Mouse (Mus musculus): ENCODE data around the gene Xrn2. TPM values are rescaled to one million over a fixed set of nuclear protein-coding genes. Genes with fewer than 3 reads are reported as not detected.

Gene Xrn2
- total RNA-seq (2021): 10 to 100 TPM; 46.6 to 47.5 TPM
- long read RNA-seq, experiment 1, transcript Xrn2-201 (30 exons, 3,434 nt): major isoform, 35 of 45 reads
- long read RNA-seq, experiment 1, partial matches to known transcripts: 2 of 45 reads
- long read RNA-seq, experiment 1, other reads (novel, unspliced or antisense): 8 of 45 reads
- long read RNA-seq, experiment 2, transcript Xrn2-201 (30 exons, 3,434 nt): major isoform, 43 of 56 reads
- long read RNA-seq, experiment 2, partial matches to known transcripts: 5 of 56 reads
- long read RNA-seq, experiment 2, other reads (novel, unspliced or antisense): 8 of 56 reads

DNA sequence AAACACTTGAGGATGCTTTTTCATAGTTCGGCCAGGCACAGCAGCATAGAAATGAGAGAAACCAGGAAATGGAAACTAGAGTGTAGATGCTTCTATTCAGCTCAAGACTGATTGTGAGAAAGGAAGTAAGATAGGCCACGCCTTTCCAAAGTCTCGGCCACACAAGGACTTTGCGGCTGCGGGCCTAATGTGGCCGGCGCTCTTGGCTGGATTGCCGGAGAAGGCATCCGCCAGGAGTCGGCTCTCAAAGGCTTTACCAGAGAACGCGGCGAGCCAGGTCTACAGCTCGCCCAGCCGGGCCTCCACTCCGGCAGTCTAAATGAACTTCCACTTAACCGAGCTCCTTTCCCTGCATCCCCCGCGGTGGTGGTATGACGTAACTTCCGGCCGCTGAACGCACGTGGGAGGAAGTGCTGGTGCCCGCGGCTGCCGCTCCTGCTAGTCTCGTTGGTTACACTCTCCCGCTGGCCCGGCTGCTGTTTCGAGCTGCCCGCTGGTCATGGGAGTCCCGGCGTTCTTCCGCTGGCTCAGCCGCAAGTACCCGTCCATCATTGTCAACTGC lies at the start of gene Xrn2:
Xrn2 (plus strand) TSS at position 374 of the 562 bp plus-strand sequence.
- peak; percentile 97 for DNase-seq (ENCODE audit: low spot score in 2 of 2)
- Histone ChIP-seq H3K27ac (peak within 1 kb of the TSS; percentile 97), H3K4me3 (peak within 1 kb of the TSS; percentile 86)
- TF ChIP-seq CTCF (conservative IDR thresholded peaks at IDR 0.05): 0 out of 2 replicates have a peak, but pooled peaks have one; percentile 2

DNA sequence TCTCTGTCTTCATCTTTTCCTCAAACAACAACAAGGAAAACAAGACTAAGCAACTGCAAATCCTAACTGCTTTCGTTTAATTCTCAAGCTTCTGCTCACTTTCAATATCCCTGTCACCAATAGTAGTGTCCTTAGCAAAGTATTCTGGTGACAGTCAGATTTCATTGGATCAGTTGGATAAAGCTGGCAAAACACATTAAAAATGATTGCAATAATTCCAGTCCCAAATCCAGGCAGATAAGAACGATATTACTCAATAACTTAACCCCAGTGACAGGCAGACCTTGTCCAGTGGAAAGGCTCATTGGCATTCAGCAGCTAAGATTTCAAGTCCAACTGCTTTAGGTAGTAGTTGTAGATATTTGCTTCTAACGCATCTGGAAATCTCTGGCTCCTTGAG lies 37.8 kb upstream of the Xrn2 start:
- DNase-seq (ENCODE audit: low spot score in 2 of 2): no peak
- H3K4me3 ChIP-seq: no peak overlapping the region
- no peak for TF ChIP-seq CTCF (conservative IDR thresholded peaks at IDR 0.05)
- H3K27ac ChIP-seq: no peak overlapping the region

DNA sequence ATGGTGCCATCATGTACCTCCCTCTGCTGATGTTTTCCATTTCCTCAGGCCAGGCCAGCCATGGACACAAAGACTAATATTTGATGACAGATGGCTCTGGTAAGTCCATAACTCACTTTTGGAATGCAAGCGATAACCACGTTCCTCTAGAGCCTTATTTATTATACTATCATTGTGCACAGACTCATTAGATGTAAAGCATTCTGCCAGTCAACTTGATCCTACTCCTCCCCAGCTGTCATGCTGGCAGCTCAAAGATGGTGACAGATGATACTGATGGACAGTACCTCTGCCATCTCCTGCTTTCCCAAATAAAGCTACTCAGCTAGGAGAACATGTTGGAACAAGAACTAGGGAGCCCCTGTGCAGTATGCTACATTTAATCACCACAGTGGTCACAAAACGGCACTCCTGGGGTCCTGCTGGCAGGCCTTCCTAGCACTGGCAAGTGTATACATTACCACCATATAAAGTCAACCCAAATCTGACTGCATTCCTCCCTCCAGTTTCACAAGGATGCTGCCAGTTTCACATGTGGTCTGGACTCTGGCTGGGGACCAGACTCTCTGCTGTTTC lies 37.3 kb upstream of the Xrn2 start:
- no peak overlapping the region for H3K4me3 ChIP-seq
- DNase-seq (ENCODE audit: low spot score in 2 of 2): no peak
- H3K27ac ChIP-seq: no peak overlapping the region
- no peak for TF ChIP-seq CTCF (conservative IDR thresholded peaks at IDR 0.05)

DNA sequence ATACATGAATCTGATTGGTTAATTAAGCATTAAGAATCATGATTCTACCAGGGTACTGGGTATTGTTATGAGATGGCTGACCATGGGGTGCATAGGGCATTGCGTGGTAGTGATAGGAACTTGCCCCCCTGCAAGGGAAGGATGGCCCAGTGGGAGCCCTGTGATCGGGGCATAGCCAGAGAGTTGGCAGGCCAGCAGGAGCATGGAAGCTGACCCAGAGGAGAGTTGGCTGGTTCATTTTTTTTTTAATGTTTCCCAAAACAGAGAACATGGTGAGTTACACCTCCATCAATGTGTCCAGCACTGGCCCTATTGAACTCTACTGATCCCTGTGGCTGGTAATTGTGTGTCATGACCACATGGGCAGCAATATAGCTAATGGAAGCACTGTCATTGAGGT lies 30.0 kb upstream of the Xrn2 start:
- H3K4me3 ChIP-seq: no peak overlapping the region
- no peak overlapping the region for H3K27ac ChIP-seq
- TF ChIP-seq CTCF (conservative IDR thresholded peaks at IDR 0.05): no peak
- DNase-seq (ENCODE audit: low spot score in 2 of 2): no peak

DNA sequence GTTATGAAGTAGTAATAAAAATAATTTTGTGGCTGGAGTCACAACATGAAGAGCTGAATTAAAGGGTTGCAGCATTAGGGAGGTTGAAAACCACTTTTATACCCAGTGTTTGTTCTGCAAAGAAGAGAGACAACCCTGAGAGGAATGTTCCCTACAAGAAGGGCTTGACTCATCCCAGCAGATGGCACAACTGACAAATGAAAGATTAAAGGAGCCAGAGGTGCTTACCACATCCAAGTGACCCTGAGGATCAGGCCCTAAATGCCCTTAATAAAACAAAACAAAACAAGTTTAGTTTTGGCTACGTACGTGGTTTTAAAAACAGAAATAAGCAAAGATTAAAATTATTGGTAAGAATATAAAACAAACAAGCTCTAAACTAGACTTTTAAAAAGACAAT lies 28.0 kb upstream of the Xrn2 start:
- no peak overlapping the region for H3K27ac ChIP-seq
- no peak overlapping the region for H3K4me3 ChIP-seq
- TF ChIP-seq CTCF (conservative IDR thresholded peaks at IDR 0.05): no peak
- no peak for DNase-seq (ENCODE audit: low spot score in 2 of 2)

DNA sequence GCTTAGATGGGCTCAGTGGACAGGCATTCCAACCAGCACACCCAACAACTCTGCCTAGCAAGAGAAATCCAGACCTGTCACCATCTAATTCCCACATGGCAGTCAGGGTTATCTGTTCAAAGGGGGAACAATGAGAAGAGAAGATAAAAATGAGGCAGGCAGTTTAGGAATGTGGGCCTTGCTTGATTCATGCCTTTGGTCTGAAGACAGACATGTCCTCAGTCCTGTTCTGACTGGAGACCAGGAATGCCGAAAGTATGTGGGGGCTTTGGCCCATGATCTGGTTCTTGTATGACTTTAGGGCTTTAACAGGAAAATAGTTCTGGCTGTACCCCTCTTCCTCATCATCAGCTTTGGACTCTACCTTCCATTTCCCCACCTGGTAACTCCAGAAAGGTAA lies 27.0 kb upstream of the Xrn2 start:
- Histone ChIP-seq H3K4me3 (no peak overlapping the region), H3K27ac (no peak overlapping the region)
- DNase-seq (ENCODE audit: low spot score in 2 of 2): no peak
- no peak for TF ChIP-seq CTCF (conservative IDR thresholded peaks at IDR 0.05)

DNA sequence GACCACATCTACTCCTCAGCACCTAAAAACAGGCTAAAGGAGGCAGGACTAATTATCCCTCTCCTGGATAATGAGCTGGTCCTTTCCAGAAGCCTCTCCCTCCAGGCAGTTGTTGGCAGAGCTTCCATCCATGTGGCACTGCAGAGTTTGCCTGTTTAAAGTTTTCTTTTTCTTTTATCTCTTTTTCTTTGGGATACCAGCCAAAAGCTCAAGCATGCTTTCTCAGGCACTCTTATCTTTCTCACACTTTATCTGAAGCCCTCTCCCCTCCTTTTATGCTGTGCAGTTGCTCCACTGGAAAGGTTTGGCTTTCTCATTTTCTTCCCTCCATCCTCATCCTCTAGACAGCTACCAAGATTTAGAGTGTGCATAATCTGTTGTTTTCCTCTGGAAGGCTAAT lies 26.4 kb upstream of the Xrn2 start:
- Histone ChIP-seq H3K4me3 (no peak overlapping the region), H3K27ac (no peak overlapping the region)
- TF ChIP-seq CTCF (conservative IDR thresholded peaks at IDR 0.05): no peak
- DNase-seq (ENCODE audit: low spot score in 2 of 2): no peak

DNA sequence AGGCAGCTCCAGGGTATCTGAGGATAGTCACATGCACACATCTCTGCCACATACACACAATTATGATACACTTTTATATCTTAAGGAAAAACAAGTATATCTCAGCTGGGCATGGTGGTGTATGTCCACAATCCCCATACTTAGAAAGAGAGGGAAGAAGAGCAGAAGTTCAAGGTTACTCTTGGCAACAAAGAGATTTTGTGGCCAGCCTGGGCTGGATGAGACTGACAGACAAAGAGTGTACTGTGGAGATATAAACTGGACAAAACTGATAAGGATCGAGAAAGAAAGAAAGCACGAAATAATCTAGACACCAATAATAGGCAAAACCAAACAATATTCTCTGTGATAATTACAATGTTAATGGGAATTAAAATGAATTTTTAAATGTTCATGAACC lies 5.5 kb upstream of the Xrn2 start:
- H3K4me3 ChIP-seq: no peak overlapping the region
- no peak for TF ChIP-seq CTCF (conservative IDR thresholded peaks at IDR 0.05)
- no peak overlapping the region for H3K27ac ChIP-seq
- no peak for DNase-seq (ENCODE audit: low spot score in 2 of 2)

DNA sequence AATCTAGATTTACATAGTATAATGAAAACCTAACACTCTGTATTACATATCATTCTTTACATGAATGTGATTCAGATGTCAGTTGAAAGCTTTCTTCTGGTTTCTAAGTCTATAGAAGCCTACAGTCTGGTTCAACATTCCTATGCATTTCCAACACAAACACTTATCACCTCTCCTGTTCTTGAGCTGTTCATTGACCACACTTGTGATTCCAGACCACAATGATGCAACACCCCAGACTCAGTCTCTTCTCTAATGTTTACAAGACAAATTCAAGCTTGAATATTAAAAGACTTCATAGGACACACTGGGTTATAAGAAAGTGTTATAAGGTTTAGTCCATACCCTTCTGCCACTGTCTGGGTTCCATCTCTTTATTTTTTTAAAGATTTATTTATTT lies 3.7 kb upstream of the Xrn2 start:
- Histone ChIP-seq H3K4me3 (no peak overlapping the region), H3K27ac (no peak overlapping the region)
- no peak for DNase-seq (ENCODE audit: low spot score in 2 of 2)
- no peak for TF ChIP-seq CTCF (conservative IDR thresholded peaks at IDR 0.05)

DNA sequence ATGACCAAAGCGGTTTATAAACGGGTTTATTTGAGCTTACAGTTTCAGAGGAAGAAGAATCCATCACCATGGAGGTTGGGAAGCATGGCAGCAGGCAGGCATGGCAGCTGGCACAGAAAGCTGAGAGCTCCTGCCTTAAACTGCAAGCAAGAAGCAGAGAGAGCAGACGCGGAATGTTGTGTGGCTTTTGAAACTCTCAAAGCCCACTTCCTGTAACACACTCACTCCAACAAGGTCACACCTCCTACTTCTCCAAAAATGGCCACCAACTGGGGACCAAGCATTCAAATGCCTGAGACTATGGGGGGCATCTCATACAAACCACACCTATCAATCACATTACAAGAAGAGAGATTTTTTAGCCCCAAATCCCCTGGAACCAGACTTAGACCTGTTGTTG lies 2.7 kb upstream of the Xrn2 start:
- TF ChIP-seq CTCF (conservative IDR thresholded peaks at IDR 0.05): no peak
- Histone ChIP-seq H3K4me3 (no peak overlapping the region), H3K27ac (no peak overlapping the region)
- DNase-seq (ENCODE audit: low spot score in 2 of 2): no peak

DNA sequence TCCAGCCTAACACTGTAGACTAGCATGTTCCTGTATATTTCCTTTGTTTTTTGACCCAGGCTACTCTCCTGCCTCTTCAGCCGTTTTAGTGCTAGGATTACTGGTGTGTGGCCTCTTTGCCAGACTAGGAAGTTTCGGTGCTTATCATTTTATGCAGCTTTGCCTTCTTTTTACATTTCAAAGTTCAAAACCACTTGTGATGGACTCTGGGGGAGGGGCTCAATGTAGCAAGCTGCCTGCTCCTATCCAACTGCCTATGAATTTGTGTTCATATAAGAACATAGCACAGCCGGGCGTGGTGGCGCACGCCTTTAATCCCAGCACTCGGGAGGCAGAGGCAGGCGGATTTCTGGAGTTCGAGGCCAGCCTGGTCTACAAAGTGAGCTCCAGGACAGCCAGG lies 1.8 kb upstream of the Xrn2 start:
- no peak overlapping the region for H3K4me3 ChIP-seq
- DNase-seq (ENCODE audit: low spot score in 2 of 2): no peak
- no peak for TF ChIP-seq CTCF (conservative IDR thresholded peaks at IDR 0.05)
- H3K27ac ChIP-seq: no peak overlapping the region

DNA sequence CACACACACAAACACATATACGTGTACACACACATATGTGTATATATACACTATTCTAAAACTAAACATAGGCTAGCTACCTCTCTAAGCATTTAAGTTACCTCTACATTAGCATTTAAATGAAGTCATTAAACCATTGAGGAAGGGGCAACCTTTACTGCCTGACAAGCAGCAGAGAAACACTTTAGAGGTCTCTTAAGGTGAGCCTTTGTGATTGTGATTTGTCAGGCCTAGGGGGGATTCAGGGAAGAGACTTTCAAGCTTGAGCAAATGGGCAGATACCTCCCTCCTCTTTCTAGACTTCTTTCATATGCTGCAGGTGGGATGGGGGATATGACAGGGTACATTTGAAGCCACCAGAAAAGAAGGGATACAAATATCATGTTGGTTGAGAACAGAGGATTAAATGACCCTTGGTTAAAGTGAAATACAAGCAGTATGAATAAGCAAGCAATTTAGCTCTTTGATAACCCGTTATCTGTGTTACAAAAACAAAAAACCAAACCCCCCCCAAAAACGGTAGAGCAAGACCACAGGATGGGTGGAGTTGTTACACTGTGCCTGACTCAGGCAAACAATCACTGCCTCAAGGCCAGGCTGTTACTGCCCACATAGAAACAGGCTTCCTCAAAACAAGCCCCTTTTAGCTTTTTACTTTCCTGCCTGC lies 1.2 kb upstream of the Xrn2 start:
- Histone ChIP-seq H3K4me3 (peak overlapping the region; percentile 86), H3K27ac (peak overlapping the region; percentile 97)
- TF ChIP-seq CTCF (conservative IDR thresholded peaks at IDR 0.05): no peak
- DNase-seq (ENCODE audit: low spot score in 2 of 2): no peak

DNA sequence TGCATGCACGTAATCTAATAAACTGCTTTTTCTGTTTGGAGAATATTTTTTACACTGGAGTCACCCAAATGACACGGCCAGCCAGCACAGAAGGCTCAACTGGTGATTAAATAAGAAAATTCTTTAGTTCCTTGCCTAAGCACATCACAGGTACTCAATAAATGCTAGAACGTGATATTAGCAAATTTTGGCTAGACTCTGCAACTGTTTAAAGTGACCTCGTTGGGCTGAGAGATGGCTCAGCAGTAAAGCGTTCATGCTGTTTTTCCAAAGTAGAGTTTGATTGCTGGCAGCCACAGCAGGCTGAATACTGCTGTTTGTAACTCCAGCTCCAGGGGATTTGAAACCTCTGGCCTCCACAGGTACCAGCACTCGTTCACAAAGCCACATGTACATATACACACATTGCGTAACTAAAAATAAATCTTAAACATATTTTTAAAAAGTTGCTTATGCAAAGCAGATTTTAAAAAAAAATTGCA lies 614 bp upstream of the Xrn2 start:
- TF ChIP-seq CTCF (conservative IDR thresholded peaks at IDR 0.05): no peak
- Histone ChIP-seq H3K4me3 (peak overlapping the region; percentile 86), H3K27ac (peak overlapping the region; percentile 97)
- no peak for DNase-seq (ENCODE audit: low spot score in 2 of 2)

Data from layer of hippocampus, adult 2 months (tissue).